Mouse (Mus musculus) retina, postnatal 7 days (tissue): ENCODE data around the gene Pde4b.

Source experiments
- DNase-seq: peaks from one replicate; pipeline ENCODE4 v3.0.0-alpha.2; 2012; ENCODE audit warnings: low read depth, low spot score

The Pde4b gene

DNA sequence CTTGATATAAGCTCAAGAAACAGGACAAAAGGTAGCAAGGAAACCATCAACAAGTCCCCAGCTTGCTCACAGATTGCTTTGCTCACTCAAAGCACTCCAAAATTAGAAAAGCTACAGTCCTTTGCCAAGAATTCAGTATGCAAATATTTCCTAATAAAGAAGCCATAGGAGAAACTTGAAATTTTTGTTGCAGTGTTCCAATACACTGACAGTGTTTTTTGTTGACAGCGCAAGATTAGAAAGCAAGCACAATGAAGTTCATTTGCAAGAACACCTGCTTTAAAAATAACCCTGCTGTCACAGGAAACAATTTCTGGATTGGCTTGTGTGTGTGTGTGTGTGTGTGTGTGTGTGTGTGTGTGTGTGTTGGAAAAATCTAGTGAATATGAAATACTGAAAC is 311.2 kb downstream of the Pde4b start:
- DNase-seq: no peak

DNA sequence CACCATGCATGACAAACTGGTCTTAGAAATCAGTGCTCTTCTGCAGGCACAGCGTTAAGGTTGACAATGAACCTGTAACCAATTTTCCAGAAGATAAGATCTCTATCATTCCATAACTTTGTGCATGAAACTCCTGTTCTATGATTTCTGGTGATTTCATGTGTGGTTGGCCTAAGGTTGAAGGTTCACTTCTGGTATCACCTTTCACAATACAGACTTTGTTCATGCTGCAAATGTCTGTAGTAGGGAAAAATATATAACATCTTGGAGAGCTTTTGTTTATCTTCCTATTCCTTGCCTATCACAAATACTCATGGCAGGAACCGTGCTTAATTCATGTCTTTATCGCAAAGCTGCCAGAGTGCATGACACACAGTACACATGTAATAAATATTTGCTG is 319.5 kb downstream of the Pde4b start:
- no peak for DNase-seq

- no peak for DNase-seq
These were observed 320.8 kb downstream of the Pde4b start for GRCm38 (mm10) chr4:102408132-102408531.

DNA sequence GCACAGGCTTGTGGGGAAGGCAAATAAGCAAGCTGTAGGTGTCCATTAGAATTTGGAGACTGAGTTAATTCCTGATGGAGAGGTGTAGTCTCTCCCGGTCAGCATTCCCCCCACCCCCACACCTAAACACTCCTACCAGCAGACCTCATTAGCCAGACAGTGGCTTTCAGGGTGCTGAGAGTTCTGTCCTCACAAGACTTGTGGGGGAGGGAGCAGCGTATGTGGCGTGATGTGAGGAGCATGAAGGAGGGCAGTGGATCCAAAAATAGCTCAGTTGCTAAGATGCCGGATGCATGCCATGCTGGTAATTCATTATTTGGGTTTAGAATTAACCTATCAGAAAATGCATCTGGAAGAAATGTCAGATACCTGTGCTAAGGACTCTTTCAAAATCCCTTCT is 321.6 kb downstream of the Pde4b start:
- no peak for DNase-seq

DNA sequence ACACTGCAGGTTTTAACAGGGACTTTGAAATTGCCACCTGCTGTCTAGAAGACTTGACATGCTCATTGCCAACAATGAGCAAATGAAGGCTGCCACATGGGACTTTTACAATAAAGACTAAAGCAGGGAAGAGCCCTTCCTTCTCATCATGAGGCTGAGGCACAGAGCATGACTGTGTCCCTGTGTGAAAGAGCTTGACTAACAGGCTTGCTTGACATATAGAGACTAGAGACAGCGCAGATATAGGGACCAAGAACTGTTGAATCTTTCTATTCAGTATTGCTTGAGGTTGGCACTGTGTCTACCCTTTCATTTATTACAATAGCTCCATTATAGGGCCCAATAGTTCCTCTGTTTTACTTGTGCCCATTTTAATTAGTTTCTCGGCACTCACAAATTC is 325.8 kb downstream of the Pde4b start:
- DNase-seq: no peak

GRCm38 (mm10) chr4:102413794-102414193 is 326.5 kb downstream of the Pde4b start:
- no peak for DNase-seq

- DNase-seq: no peak
These were observed 327.3 kb downstream of the Pde4b start for GRCm38 (mm10) chr4:102414610-102415009.

DNA sequence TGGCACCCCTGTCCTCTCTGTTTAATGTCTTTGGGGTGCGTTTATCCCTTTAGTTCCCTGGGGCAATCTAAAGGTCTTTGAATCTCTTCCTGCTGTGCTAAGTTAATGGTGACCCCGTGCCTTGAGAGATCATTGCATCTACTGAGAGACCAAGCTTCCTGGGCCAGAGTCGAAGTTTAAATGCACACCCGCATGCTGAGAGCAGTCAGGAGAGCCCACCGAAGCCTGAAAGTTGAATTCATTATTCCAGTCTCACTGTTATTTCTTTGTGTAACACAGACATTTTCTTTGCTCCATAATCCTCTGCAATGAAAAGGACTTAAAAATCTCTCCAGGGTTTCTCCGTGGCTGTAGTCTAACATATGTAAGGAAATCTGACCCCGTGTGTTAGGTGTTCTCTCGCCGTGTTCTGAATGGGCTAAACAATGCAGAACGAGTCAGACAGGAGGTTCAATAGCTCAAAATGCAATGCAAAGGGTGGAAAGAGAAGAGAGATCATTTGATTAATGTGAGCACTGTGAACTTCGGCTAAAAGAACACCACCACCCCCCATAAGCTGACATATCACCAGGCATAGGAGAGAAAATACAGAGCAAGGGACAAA is 333.6 kb downstream of the Pde4b start:
- no peak for DNase-seq

DNA sequence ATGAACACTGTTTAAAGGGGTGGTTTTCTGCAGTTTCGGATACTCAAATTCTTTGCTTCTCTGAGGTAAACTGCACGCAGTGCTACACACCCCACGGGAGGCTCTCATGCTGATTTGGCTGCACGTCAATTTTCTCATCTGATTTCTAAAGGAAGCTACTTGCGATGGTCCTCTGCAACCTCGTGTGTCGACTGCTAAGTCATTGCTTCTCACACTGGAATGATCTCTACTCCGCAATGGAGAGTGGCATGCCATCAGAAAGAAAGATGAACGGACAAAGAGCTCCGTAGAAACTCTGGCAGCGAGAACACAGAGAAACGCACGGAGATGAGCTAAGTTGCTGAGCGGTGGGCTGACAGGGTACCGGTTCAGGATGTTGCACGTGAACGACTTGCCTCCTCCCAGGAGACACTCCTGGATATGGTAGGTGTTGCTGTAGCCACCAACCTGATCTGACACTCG is 334.1 kb downstream of the Pde4b start:
- no peak for DNase-seq

- DNase-seq: no peak
These were observed 336.8 kb downstream of the Pde4b start for GRCm38 (mm10) chr4:102424104-102424503.

DNA sequence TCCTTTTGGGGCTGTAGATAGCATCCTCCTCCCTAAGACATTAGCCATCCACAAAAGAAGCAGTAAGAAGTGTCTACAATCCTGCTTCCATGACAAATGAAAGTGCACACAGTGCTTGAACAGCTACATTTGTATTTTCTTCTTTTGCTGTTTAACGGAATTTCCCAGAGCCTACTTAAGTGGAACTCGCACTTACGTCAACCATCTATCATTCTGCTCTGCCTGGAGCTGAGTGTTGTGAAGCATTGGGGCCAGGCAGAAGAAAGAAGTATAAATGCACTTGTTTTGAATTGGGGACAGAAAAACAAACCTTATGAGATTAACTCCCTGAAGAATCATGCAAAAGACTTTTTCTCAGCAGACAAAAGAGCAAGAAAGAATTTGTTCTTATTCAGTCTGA is 338.1 kb downstream of the Pde4b start:
- no peak for DNase-seq

- no peak for DNase-seq
These were observed 342.5 kb downstream of the Pde4b start for GRCm38 (mm10) chr4:102429730-102430341.

- DNase-seq: no peak
These were observed 344.9 kb downstream of the Pde4b start for GRCm38 (mm10) chr4:102432040-102432782.

DNA sequence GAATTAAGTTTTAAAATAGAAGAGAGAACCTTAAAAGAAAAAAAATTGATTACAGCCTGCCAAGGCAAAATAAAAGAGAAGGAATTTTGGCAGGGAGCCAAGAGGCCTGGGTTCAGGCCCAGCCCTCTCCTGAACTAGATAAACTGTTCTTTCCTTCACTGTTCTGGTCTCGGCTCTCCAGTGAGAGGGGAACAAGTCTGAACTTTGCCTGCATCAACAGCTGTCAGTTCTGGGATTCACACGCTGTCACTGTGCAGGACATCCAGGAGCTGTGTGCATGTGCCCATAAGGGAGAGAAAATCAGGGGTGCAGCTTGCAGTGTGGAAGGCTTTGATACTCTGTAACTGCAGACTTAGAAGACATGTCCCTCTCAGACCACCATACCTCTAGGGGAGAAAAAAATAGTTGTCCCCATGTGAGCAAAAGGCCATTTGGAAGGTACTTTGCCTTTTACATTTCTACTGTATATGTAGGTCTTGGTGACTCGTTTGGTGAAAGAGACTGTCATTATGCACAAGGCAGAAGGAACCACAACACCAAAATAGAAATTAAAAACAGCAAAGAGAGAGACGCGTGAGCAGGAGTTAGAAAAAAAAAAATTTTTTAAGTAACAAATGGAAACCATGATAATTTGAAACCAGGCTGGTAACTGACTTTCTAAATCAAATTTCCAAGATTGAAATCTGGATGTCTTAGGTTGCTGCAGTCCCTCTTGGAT is 352.2 kb downstream of the Pde4b start:
- DNase-seq: no peak

DNA sequence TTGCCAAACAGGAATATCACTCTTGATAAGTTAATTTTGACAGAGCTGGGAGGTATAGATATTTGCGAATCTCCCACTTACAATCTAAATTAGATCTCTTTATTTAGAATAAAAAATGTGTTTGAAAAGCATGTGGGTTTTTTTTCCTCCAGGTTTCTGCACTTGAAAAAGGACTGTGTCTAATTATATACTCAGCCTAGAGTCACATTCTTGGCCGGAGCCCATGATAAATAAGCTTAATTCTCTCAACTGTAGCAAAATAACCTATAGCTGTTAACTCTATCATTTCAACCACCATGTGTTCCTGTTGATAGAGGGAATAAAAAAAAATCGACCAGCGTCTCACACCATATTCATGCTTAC is 352.8 kb downstream of the Pde4b start:
- DNase-seq: no peak

- no peak for DNase-seq
These were observed 356.2 kb downstream of the Pde4b start for GRCm38 (mm10) chr4:102443533-102443932.

GRCm38 (mm10) chr4:102444501-102444900 is 357.2 kb downstream of the Pde4b start:
- DNase-seq: no peak

DNA sequence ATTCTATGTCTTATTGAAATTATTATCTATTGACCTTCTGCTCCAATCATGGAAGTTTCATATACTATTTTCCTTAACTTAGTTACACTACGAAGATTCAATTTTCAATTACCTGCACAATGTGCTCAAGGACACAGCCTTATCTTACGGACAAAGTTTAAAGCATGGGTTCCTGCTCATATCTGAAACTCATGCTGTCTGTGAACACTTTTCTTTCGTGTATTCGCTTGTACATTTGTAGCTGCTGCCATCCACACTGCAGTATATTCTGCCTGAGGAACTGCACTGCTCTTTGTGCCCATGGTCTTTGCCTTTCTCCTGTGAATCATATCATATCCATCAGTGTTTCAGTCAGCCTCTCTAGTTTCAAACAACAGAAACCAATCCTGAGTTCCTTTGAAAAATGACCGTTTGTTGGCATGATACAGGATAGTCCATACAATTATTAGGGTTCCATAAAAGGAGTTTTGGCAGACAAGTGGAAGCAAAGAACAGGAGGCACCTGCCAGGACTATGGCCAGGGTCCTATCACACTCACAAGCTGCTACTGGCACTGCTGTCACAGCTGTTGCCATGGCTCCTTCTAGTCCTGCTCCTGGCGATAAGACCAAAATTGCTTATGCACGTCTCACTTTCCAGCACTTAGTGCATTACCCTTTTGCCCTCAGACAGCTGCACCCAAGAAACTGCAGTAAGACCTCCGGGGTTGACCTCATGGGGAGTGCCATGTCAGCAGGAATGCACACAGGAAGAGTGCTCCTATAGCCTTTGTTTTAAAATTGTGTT is 359.0 kb downstream of the Pde4b start:
- DNase-seq: no peak

- DNase-seq: no peak
These were observed 369.1 kb downstream of the Pde4b start for GRCm38 (mm10) chr4:102456426-102456825.

- no peak for DNase-seq
These were observed 372.1 kb downstream of the Pde4b start for GRCm38 (mm10) chr4:102459216-102459999.

DNA sequence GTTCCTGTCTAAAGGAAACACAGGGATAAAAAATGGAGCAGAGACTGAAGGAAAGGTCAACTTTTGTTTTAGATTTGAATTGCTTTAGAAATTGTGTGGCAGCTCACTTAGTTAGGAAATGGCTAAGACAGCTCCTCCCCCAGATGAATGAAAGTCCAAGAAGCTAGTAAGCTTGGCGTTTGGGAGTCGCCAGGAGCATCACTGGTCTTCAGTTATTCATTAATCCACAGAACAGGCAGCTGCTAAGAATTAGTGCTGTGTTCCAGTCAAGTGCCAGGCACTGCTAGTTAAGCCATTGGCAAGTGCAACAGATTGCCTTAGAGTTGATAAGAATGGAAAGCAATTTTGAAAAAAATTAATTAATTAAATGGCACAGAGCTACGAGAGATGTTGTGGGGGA is 390.8 kb downstream of the Pde4b start:
- no peak for DNase-seq
